Mouse (Mus musculus): ENCODE results near the gene Sh3bp5.

- TF ChIP-seq EP300 (IDR thresholded peaks at IDR 0.05; ENCODE audit: low read depth) (no peak), CTCF (IDR thresholded peaks at IDR 0.05; ENCODE audit: low read depth) (no peak)
Measured at GRCm38 (mm10) chr14:31393546-31393890, 42.4 kb downstream of the Sh3bp5 start.

Data from liver, postnatal 0 days (tissue).